Mouse (Mus musculus): Measurements from ENCODE around the gene Gsdma.
"Not testable (repeated sequence)": the region's sequence is repeated elsewhere in the genome, so short reads cannot be mapped to it uniquely, and the experiment has no call there.

The Gsdma gene

GRCm38 (mm10) chr11:98664091-98664490, at the start of gene Gsdma:
Gene Gsdma (plus strand): TSS chr11:98664351.
- no peak for DNase-seq (ENCODE audit: low read depth, low spot score)

- DNase-seq (ENCODE audit: low read depth, low spot score): no peak
These were observed 43.4 kb upstream of the Gsdma start for GRCm38 (mm10) chr11:98620791-98621190.

- not testable (repeated sequence) for DNase-seq (ENCODE audit: low read depth, low spot score)
These were observed 40.2 kb upstream of the Gsdma start for GRCm38 (mm10) chr11:98623981-98624380.

- DNase-seq (ENCODE audit: low read depth, low spot score): not testable (repeated sequence)
These were observed 39.8 kb upstream of the Gsdma start for GRCm38 (mm10) chr11:98624381-98624780.

- no peak for DNase-seq (ENCODE audit: low read depth, low spot score)
These were observed 38.3 kb upstream of the Gsdma start, which contains the start of the genes Gm12355 and Gsdma3 for GRCm38 (mm10) chr11:98625611-98626410. Gene Gm12355 (minus strand): TSS chr11:98625661. Gene Gsdma3 (plus strand): TSS chr11:98626360.

- DNase-seq (ENCODE audit: low read depth, low spot score): no peak
These were observed 35.4 kb upstream of the Gsdma start for GRCm38 (mm10) chr11:98628706-98629105.

GRCm38 (mm10) chr11:98630646-98631045, 33.5 kb upstream of the Gsdma start:
- no peak for DNase-seq (ENCODE audit: low read depth, low spot score)

- peak; percentile 69 for DNase-seq (ENCODE audit: low read depth, low spot score)
These were observed 28.7 kb upstream of the Gsdma start for GRCm38 (mm10) chr11:98635312-98635970.

- no peak for DNase-seq (ENCODE audit: low read depth, low spot score)
These were observed 26.6 kb upstream of the Gsdma start for GRCm38 (mm10) chr11:98637501-98637900.

GRCm38 (mm10) chr11:98640091-98640490, 24.1 kb upstream of the Gsdma start:
- DNase-seq (ENCODE audit: low read depth, low spot score): no peak

GRCm38 (mm10) chr11:98644757-98645156, 19.4 kb upstream of the Gsdma start:
- no peak for DNase-seq (ENCODE audit: low read depth, low spot score)

- DNase-seq (ENCODE audit: low read depth, low spot score): no peak
These were observed 18.2 kb upstream of the Gsdma start for GRCm38 (mm10) chr11:98645946-98646345.

GRCm38 (mm10) chr11:98646459-98646858, 17.7 kb upstream of the Gsdma start, which contains the start of gene Gsdma2:
Gene Gsdma2 (plus strand): TSS chr11:98646759.
- no peak for DNase-seq (ENCODE audit: low read depth, low spot score)

- peak; percentile 80 for DNase-seq (ENCODE audit: low read depth, low spot score)
These were observed 9.1 kb upstream of the Gsdma start for GRCm38 (mm10) chr11:98655076-98655475.

- peak; percentile 79 for DNase-seq (ENCODE audit: low read depth, low spot score)
These were observed 3.6 kb upstream of the Gsdma start for GRCm38 (mm10) chr11:98660517-98660916.

GRCm38 (mm10) chr11:98668984-98669383, 4.8 kb downstream of the Gsdma start:
- DNase-seq (ENCODE audit: low read depth, low spot score): peak; percentile 31

GRCm38 (mm10) chr11:98671284-98671815, 7.2 kb downstream of the Gsdma start:
- DNase-seq (ENCODE audit: low read depth, low spot score): no peak

- no peak for DNase-seq (ENCODE audit: low read depth, low spot score)
These were observed 7.7 kb downstream of the Gsdma start for GRCm38 (mm10) chr11:98671857-98672256.

GRCm38 (mm10) chr11:98672482-98672881, 8.3 kb downstream of the Gsdma start:
- DNase-seq (ENCODE audit: low read depth, low spot score): no peak

- DNase-seq (ENCODE audit: low read depth, low spot score): peak; percentile 74
These were observed 9.0 kb downstream of the Gsdma start for GRCm38 (mm10) chr11:98673136-98673535.

GRCm38 (mm10) chr11:98675829-98676363, 11.7 kb downstream of the Gsdma start:
- DNase-seq (ENCODE audit: low read depth, low spot score): no peak

- DNase-seq (ENCODE audit: low read depth, low spot score): peak; percentile 16
These were observed 15.9 kb downstream of the Gsdma start for GRCm38 (mm10) chr11:98680023-98680422.

All from A20 (cell line).